ENCODE assay signal across 11 mouse cellular contexts in genomic region chr10:62401641-62402111, GRCm38 (mm10). TPM values are rescaled to one million over a fixed set of nuclear protein-coding genes. Genes with fewer than 3 reads are reported as not detected.
A peak's percentile ranks its signal among the peaks of the same experiment; 100 is the strongest.
DNase-seq lines count a peak whose midpoint lies in the region; ATAC-seq and TF ChIP-seq lines count a peak whose summit lies in the region.
"Had no signal": no experiment of that assay in that cellular context is flagged by ENCODE, and none has a peak within 500 bp of the region (broad histone marks: within the 10 kb centered on the region; RNA-seq: fewer than 3 reads in every experiment).

No protein-coding gene starts in this region.

- intact Hi-C loops in heart, postnatal 36 days (cut with DNase I): no loop called here

- no peak overlapping the region for H3K9ac ChIP-seq in liver, postnatal 0 days (replicated peaks)
- H3K9ac ChIP-seq in midbrain, embryonic 15.5 days: no peak overlapping the region

- TF ChIP-seq EP300 in liver, postnatal 0 days (IDR thresholded peaks at IDR 0.05; ENCODE audit: low read depth): no peak

- H3K9me3 ChIP-seq in liver, postnatal 0 days (ENCODE audit: low read length): no peaks in the 10 kb centered on the region
- H3K9me3 ChIP-seq in midbrain, embryonic 15.5 days: no peaks in the 10 kb centered on the region
- H3K9me3 ChIP-seq: G1E; hindbrain, embryonic 10.5 days had no signal

- no peak for ATAC-seq in liver, postnatal 0 days
- ATAC-seq in midbrain, embryonic 15.5 days (replicated peaks): no peak

- peak; percentile 27 for DNase-seq in layer of hippocampus, adult 11-12 months (ENCODE audit: low spot score)
- DNase-seq in layer of hippocampus, postnatal 25 days (ENCODE audit: extremely low spot score in 1 of 2, low spot score in 1 of 2): no peak
- DNase-seq in Muller cell, postnatal 12 days (ENCODE audit: inconsistent ontology term): peak; percentile 89
- peak; percentile 77 to 85 for DNase-seq in cerebellum, postnatal 14 days
- peak; percentile 19 to 46 for DNase-seq in heart, postnatal 36 days
- no peak for DNase-seq in liver, postnatal 0 days
- DNase-seq in kidney, postnatal 14 days: no peak
- DNase-seq: lung, adult 2 months had no signal

- no peak overlapping the region for H3K4me3 ChIP-seq in liver, postnatal 0 days (ENCODE audit: low read depth, low read length)
- H3K4me3 ChIP-seq in midbrain, embryonic 15.5 days: no peak overlapping the region
- H3K4me3 ChIP-seq: hindbrain, embryonic 10.5 days had no signal

- H3K36me3 ChIP-seq in liver, postnatal 0 days (replicated peaks; ENCODE audit: insufficient read depth, low read length): no peaks in the 10 kb centered on the region
- H3K36me3 ChIP-seq in midbrain, embryonic 15.5 days (replicated peaks): no peaks in the 10 kb centered on the region
- H3K36me3 ChIP-seq: G1E; hindbrain, embryonic 10.5 days had no signal

- TF ChIP-seq CTCF in liver, postnatal 0 days (IDR thresholded peaks at IDR 0.05; ENCODE audit: low read depth): no peak

- no peak overlapping the region for H3K4me2 ChIP-seq in liver, postnatal 0 days (ENCODE audit: low read depth, low read length)
- no peak overlapping the region for H3K4me2 ChIP-seq in midbrain, embryonic 15.5 days

- H3K27me3 ChIP-seq in liver, postnatal 0 days (ENCODE audit: insufficient read depth, low read length): no peaks in the 10 kb centered on the region
- no peaks in the 10 kb centered on the region for H3K27me3 ChIP-seq in midbrain, embryonic 15.5 days (replicated peaks)

- H3K27ac ChIP-seq in liver, postnatal 0 days (ENCODE audit: low read depth): no peak overlapping the region
- no peak overlapping the region for H3K27ac ChIP-seq in midbrain, embryonic 15.5 days
- H3K27ac ChIP-seq: hindbrain, embryonic 10.5 days had no signal

- H3K4me1 ChIP-seq in liver, postnatal 0 days (ENCODE audit: insufficient read depth): no peaks in the 10 kb centered on the region
- H3K4me1 ChIP-seq in midbrain, embryonic 15.5 days: no peaks in the 10 kb centered on the region

- WGBS in liver, postnatal 0 days (ENCODE audit: insufficient replicate concordance): 86% methylated on average over 19 of the region's 19 CpGs
- 87% methylated on average over 19 of the region's 19 CpGs for WGBS in midbrain, embryonic 15.5 days

RNA-seq across cellular contexts. Expression of gene Hkdc1, which starts 20.6 kb away (rescaled TPM):
- 1 to 10 TPM; 2.3 to 3.8 TPM for total RNA-seq in layer of hippocampus, postnatal 25 days (2021)
- not detected for total RNA-seq in heart, postnatal 36 days (2021)
- 0.45 and 0.48 TPM in 2 replicates for polyA plus RNA-seq in liver, postnatal 0 days (2015; fragmentation: Nextera tagmentation; extraction: Ambion mirVana)
- 0.27 and 0.35 TPM in 2 replicates for polyA plus RNA-seq in midbrain, embryonic 15.5 days (2015; fragmentation: Nextera tagmentation; extraction: Ambion mirVana)
- polyA plus RNA-seq: G1E had no signal

RNA-seq across cellular contexts. Expression of gene Hk1, which starts 22.0 kb away (rescaled TPM):
- total RNA-seq in layer of hippocampus, postnatal 25 days (2021): 100 to 1,000 TPM; 297 to 303 TPM
- 100 to 1,000 TPM in 1 of 2 experiments, 10 to 100 TPM in 1; 99.7 to 113 TPM for total RNA-seq in heart, postnatal 36 days (2021)
- 22.1 and 30.7 TPM in 2 replicates for polyA plus RNA-seq in liver, postnatal 0 days (2015; fragmentation: Nextera tagmentation; extraction: Ambion mirVana)
- polyA plus RNA-seq in midbrain, embryonic 15.5 days (2015; fragmentation: Nextera tagmentation; extraction: Ambion mirVana): 126 and 135 TPM in 2 replicates

RNA-seq across cellular contexts. Expression of gene 4930507D05Rik, which starts 47.6 kb away (rescaled TPM):
- 1 to 10 TPM; 1.2 to 2.0 TPM for total RNA-seq in layer of hippocampus, postnatal 25 days (2021)
- under 1 TPM in 1 of 2 experiments, not detected in 1; 0.58 TPM for total RNA-seq in heart, postnatal 36 days (2021)
- 0.12 TPM in 1 of 2 replicates, not detected in the other for polyA plus RNA-seq in liver, postnatal 0 days (2015; fragmentation: Nextera tagmentation; extraction: Ambion mirVana)
- 1.2 and 1.5 TPM in 2 replicates for polyA plus RNA-seq in midbrain, embryonic 15.5 days (2015; fragmentation: Nextera tagmentation; extraction: Ambion mirVana)

RNA-seq across cellular contexts. Expression of gene Supv3l1, which starts 47.9 kb away (rescaled TPM):
- total RNA-seq in layer of hippocampus, postnatal 25 days (2021): 10 to 100 TPM; 23.6 to 24.7 TPM
- total RNA-seq in heart, postnatal 36 days (2021): 10 to 100 TPM; 34.8 to 35.7 TPM
- polyA plus RNA-seq in liver, postnatal 0 days (2015; fragmentation: Nextera tagmentation; extraction: Ambion mirVana): 7.3 and 8.6 TPM in 2 replicates
- polyA plus RNA-seq in midbrain, embryonic 15.5 days (2015; fragmentation: Nextera tagmentation; extraction: Ambion mirVana): 19.8 and 21.1 TPM in 2 replicates

Comparison
In these comparisons a context has a peak if more than half of its experiments do, and no peak if none do; other contexts are left out.
1. DNase-seq: peak in layer of hippocampus, adult 11-12 months (single experiment), Muller cell, postnatal 12 days (single experiment), cerebellum, postnatal 14 days (2 of 2) and heart, postnatal 36 days (2 of 2); none in layer of hippocampus, postnatal 25 days (0 of 2), liver, postnatal 0 days (single experiment) and kidney, postnatal 14 days (single experiment).